Comparison of ENCODE assay signal across 22 mouse cellular contexts in the genomic region with DNA sequence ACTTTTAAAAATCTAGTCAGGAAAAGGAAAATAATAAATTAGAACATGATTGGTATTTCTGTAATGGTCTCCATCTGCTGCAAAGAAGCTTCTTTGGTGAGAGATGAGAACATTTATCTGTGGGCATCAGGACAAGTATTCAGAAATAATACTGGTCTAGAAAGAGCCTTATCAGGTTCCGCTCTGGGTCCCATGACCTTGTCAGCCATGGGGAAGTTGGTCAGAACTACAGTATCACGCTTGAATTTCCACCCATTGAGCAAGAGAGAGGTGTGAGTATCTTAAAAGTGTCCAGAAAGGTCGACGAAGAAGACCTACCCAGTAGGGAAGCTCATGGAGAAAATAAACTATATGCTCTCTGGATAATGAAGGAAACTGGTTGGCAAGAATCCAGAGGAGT. TPM values are rescaled to one million over a fixed set of nuclear protein-coding genes. Genes with fewer than 3 reads are reported as not detected.
"Had no signal": no experiment of that assay in that cellular context is flagged by ENCODE, and none has a peak within 500 bp of the region (broad histone marks: within the 10 kb centered on the region; RNA-seq: fewer than 3 reads in every experiment).

No protein-coding gene starts in this region.

- H3K27ac ChIP-seq: liver, embryonic 13.5 days; liver, embryonic 15.5 days; macrophage; midbrain, embryonic 13.5 days; midbrain, embryonic 15.5 days; neural tube, embryonic 13.5 days; neural tube, embryonic 15.5 days had no signal

- DNase-seq: liver, embryonic 13.5 days; liver, postnatal 0 days; lung, adult 2 months; lung, postnatal 14 days; lung, postnatal 36 days; retina, postnatal 1 day; right cerebral cortex, adult 18-20 months; right cerebral cortex, postnatal 25 days; right cerebral cortex, postnatal 4 days; spleen, adult 18-20 months; thymus, adult 2 months; thymus, postnatal 25 days; thymus, postnatal 4 days had no signal

- H3K27me3 ChIP-seq: liver, embryonic 13.5 days; liver, embryonic 15.5 days; megakaryocyte, embryonic 14.5 days; midbrain, embryonic 13.5 days; midbrain, embryonic 15.5 days; neural tube, embryonic 13.5 days; neural tube, embryonic 15.5 days had no signal

- H3K36me3 ChIP-seq: liver, embryonic 13.5 days; liver, embryonic 15.5 days; midbrain, embryonic 13.5 days; midbrain, embryonic 15.5 days; neural tube, embryonic 13.5 days; neural tube, embryonic 15.5 days had no signal

- H3K9ac ChIP-seq: liver, embryonic 13.5 days; liver, embryonic 15.5 days; liver, postnatal 0 days; midbrain, embryonic 13.5 days; midbrain, embryonic 15.5 days; neural tube, embryonic 13.5 days; neural tube, embryonic 15.5 days had no signal

- H3K4me3 ChIP-seq: liver, embryonic 13.5 days; liver, embryonic 15.5 days; megakaryocyte, embryonic 14.5 days; midbrain, embryonic 13.5 days; midbrain, embryonic 15.5 days; myocyte; neural tube, embryonic 13.5 days; neural tube, embryonic 15.5 days had no signal

- H3K9me3 ChIP-seq: liver, embryonic 13.5 days; liver, embryonic 15.5 days; midbrain, embryonic 13.5 days; midbrain, embryonic 15.5 days; neural tube, embryonic 13.5 days; neural tube, embryonic 15.5 days had no signal

- H3K4me2 ChIP-seq: liver, embryonic 13.5 days; liver, embryonic 15.5 days; midbrain, embryonic 11.5 days; midbrain, embryonic 13.5 days; midbrain, embryonic 15.5 days; neural tube, embryonic 13.5 days; neural tube, embryonic 15.5 days had no signal

- H3K4me1 ChIP-seq: liver, embryonic 13.5 days; liver, embryonic 15.5 days; megakaryocyte, embryonic 14.5 days; midbrain, embryonic 13.5 days; midbrain, embryonic 15.5 days; neural tube, embryonic 13.5 days; neural tube, embryonic 15.5 days had no signal

- ATAC-seq: liver, postnatal 0 days; midbrain, embryonic 13.5 days; midbrain, embryonic 15.5 days had no signal

RNA-seq across cellular contexts. Expression of a gene that starts 46.6 kb away (rescaled TPM):
- polyA plus RNA-seq: myocyte had no signal
